Mouse (Mus musculus): ENCODE measurements at regions not wholly inside any gene's neighbourhood (a gene's known extent, or its start where the extent isn't known, plus 50 kb on each side); places are given as distances from the start of the nearest gene placed in this dataset.
A peak's percentile ranks its signal among the peaks of the same experiment; 100 is the strongest.

DNA sequence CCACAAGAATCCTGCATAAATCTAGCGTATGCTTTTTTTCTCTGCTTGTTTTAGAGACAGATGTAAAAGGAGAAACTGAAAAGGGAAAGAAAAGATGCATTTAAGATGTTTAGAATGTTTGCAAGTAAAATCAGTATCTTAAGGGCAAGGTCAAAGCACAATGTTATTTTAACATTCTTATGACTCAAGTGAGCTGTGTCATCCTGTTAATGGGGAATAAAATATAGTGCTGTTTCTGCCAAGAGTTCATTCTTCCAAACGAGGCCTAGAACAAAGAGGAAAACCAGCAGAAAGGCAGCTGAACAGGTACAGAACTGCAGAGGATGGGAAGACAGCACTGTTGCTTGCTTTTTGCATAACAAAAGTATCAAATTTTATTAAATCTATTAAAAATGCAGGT, 156.7 kb upstream of the Tmtc1 start:
- no peak for DNase-seq (ENCODE audit: low read depth, low spot score)

DNA sequence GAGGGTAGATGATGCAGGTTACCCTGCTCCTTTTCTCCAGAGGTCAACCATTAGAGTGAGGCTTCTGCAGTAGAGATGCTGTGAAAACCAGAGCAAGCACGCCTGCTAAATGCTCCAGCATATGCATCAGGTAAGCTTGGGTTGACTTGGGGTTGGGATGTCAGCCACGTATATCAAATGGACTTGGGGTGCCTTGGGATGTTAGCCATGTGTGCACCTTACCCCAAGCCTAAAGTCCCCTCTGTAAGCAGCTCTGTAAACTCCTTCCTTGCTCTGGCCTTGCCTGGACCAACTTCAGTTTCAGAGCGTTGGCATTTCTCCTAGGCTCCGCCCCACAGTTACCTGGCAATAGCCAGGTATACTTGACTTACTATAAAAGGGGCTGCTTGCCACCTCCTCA, 155.3 kb upstream of the Tmtc1 start:
- DNase-seq (ENCODE audit: low read depth, low spot score): no peak

DNA sequence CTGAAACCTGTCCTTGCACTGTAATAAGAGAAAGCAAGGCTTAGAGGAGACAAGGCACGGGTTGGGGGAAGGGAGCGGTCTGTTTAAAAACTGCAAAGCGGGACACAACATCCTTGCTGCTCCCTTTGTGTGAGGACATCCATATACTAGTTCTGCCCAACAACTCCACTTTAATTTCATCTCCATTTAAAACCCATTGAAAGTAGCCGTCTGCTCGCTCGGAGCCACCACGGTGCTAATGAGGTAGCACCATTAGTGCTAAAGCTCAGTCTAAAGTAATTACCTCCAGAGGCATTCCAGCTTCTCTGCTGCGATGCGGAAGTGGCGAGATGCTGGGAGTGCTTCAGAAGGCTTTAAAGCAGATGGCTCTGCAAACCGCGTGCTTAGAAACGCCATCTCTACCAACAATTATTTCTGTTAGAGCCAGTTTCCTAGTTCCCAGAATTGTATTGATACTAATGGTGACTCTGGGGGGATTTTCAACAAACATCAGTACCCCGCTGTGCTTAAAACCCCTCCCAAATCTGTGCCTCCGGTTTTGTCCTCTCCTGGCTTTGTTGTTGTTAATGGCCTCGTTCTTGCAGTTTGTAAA, 154.7 kb upstream of the Tmtc1 start:
- DNase-seq (ENCODE audit: low read depth, low spot score): peak; percentile 33

DNA sequence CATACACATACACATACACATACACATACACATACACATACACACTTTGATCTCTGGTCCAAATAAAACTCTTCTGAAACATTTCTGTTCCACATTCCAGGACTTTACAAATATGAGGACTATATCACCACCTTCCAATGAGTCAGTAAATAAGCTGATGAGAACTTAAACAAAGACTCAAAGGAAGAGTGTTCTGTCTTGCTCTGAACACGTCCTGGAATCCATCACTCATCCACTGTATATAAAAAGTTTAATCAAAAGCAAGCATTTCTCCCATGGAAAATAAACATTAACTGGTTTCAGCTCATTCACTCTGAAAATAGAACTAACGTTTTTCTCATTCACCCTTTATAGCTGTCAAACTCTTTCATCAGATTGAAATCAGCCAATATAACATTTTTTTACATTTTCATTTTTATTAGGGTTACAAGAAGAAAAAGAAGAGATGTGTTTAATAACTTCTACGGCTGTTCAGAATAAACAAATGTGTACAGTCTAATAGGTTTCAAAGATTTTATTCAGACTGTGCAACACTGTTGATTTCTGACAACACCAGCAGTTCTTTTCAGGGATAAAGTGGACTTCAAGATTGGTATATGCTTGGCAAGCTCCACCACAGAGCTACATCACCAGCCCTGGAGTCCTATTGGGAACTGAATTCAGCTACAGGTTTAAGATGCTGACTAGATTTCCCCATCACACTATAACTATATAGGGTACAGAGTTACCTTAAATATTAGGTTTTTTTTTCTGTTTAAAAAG, 151.0 kb upstream of the Tmtc1 start:
- DNase-seq (ENCODE audit: low read depth, low spot score): no peak

DNA sequence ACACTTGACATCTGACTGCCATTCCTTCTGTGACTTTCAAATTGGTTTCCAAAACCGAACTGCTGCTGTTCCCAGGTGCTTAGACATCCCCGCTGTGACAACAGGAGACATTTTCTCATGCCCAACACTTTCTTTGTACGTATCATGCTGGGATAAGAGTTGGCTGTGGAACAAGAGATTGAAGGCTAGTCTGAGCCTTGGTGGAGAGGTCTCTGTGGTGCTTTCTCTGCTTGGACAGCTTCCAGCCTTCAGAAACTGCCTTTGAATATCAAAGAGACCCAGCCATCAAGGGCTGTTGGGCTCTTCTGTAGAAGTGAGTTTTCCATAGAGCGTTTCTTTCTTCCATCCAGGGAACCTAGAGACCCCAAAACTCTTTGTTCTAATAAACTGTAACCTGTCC, 144.8 kb upstream of the Tmtc1 start:
- no peak for DNase-seq (ENCODE audit: low read depth, low spot score)

DNA sequence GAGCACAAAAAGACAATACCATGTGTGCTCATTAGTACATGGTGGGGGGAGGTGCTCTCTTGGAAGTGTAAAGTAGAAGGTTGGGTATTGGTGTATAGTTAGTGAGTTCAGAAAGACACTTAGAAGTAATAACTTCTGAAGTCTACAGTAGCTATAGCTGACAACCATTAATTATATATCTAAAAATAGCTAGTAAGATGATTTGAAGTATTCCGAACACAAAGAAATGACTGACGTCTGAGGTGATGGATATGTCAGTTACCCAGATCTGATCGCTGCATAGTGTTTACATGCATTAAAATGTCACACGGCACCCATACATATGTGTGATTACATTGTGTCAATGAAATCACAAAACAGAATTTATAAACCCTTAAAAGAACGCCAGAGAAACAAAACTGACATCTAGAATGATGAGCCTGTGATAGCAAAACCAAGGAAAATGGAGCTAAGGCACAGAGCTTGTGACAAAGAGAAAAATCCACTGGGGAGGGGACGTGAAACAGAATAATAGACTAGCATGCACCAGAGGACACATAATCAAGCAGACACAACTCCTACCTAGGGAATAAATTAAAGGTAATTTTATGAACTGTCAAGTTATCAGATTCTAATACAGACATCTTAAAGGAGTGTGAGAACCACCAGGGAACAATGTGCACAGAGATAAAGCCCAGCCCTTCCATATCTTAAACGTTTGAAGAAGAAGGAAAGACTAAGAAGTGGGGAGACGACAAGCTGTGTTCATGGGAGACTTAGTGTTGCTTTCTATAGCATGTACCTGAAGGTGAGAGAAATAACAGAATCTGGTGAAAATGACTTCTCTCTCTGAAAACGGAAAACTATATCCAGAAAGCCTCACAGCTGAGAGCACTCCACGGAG, 142.5 kb upstream of the Tmtc1 start:
- DNase-seq (ENCODE audit: low read depth, low spot score): no peak

DNA sequence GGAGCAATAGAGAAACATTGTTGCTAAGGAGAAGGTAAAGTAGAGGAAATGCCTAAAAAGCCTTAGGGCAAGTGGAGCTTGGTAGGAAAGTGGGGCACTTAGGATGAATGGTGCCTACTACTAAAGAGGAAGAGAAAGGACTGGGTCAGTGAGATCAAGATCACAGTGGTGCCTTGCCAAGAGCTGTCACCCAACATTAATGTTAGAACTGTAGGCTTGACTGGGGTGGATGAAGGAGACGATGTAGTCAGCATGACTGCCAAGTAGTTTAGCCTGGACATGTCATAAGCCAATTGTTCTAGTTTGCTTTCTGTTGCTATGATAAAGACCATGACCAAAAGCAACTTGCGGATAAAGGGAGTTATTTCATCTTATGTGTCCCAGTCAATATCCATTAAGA, 139.9 kb upstream of the Tmtc1 start:
- no peak for DNase-seq (ENCODE audit: low read depth, low spot score)

DNA sequence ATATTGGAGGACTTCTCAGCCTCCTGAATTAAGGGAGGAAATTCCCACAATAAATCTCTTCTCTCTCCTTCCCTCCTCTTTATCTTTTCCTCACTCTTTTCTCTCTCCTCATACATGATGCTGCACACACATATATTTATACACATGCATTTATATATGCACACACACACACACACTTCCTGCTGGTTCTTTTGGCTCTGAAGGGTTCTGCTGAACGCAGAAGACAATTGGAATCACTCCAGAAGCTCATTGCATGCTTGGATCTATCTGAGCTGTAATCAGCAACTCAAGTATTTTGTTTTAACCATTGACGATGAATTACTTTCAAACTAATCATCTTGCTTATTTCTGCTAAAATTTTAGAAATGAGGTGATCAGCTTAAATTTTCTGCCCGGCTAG, 134.1 kb upstream of the Tmtc1 start:
- DNase-seq (ENCODE audit: low read depth, low spot score): no peak

DNA sequence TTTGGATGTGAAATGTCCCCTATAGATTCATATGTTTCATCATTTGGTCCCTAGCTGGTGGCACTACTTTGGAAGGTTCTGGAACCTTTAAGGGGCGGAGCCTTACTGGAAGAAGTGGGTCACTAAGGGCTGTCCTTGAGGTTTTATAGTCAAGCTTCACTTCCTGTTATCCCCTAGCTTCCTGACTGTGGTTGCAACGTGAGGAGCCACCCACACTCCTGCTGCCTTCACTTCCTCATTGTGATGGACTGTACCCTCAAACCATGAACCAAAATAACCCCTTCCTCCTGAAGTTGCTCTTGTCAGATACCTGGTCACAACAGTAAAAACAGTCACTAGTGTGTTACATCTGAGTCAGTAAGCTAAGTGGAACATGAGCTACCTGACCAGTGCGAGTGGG, 133.5 kb upstream of the Tmtc1 start:
- no peak for DNase-seq (ENCODE audit: low read depth, low spot score)

DNA sequence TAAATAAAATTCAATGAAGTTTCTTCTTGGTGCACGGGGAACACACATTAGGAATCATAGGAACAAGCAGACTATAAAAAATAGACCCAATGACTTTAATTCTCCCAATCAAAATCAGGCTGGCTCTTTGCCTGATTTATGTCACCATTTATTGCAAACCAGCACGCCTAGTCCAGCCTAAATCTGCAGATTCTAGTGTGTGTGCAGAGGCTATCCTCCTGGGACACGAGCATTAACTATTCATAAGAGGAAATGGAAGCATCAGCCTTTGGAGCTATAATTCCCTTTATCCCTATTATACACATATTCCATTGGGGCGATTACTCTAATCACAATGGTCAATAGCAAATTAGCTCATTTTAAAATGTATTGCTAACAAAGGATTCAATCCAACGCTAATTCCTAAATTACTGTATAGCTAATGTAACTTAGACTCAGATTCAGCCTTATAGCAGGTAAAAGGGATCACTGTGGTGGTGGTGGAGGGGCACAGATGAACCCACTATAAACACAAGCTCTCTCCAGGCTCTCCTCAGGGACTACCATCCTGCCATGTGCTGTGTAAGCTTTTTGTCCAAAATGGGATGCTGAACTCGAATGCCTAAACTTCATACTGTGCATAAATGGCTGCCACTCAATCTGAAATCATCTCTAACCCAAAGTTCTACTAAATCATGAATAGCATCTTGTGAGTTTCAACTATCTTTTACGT, 130.7 kb upstream of the Tmtc1 start:
- DNase-seq (ENCODE audit: low read depth, low spot score): no peak

DNA sequence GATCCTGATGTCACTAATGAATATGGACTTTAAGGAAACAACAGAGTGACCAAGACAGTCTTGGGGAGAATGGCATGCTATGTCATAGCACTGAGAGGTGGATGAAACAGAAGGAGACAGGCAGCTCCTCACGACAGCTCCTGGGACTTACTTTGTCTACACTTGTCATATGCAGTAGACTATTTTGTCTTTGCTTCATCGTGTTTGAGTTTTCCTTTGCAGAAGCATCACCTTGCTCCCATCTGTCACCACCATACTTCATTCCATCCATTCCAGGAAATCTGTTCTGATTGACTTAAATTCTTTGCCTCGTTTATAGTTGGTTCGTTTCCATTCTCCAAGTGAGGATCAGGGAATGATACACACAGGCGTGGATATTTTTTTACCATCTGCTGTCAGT, 128.0 kb upstream of the Tmtc1 start:
- no peak for DNase-seq (ENCODE audit: low read depth, low spot score)

DNA sequence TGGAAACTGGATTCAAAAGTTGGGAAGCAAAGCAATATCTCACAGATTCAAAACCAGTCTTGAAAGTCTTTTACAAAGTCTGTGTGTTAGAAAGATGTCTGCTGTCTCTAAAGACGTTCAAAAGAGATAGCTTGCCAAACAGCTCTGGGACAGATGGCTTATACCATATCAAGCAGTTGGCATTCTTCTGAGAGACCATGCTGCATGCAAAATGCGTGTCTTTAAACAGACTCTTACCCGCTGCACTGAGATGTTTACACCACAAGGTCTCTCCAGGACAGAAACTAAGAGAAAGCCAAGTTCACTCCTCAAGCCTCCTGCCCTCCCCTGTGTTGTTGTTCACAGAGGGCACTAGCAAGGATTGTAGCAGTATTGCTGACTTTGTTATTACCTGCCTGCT, 127.5 kb upstream of the Tmtc1 start:
- no peak for DNase-seq (ENCODE audit: low read depth, low spot score)

DNA sequence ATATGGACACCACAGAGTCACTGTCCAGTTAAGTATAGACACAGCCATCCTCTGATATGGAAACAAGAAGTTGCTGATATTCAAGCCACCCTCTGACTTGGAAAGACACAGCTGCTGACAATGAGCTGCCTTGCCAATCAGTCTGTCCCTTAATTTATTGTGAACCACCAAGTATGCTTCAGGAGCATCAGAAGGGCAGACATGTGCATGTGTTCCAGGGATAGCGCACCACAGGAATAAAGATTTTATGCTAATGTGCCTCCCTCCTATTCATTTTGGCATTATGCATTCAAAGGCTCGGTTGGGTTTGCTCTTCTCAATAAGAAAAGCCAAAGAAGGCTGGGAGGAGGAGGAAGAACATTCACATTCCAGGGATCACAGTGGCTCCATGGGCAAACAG, 120.0 kb upstream of the Tmtc1 start:
- DNase-seq (ENCODE audit: low read depth, low spot score): no peak

DNA sequence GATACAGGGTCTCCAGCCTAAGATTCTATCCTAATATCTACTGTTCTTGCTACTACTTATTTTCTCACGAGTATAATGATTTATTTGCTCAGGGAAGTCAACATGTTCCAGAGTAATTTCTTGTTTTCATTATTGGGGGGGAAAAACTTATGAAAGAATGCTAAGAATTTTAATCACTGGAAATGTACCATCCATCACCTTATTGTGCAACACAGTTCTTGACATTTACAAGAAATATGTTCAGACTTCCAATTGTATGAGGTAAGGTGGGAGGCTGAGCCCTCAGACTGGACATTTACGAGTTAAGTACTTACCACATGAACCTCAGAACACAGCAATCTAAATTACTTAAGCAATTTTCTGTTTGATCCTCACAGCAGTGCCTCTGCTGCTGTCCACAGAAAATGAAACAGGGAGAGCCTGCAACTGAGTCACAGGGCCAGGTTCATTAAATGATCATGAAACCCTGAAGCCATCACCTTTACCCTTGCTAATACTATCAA, 118.1 kb upstream of the Tmtc1 start:
- no peak for DNase-seq (ENCODE audit: low read depth, low spot score)

DNA sequence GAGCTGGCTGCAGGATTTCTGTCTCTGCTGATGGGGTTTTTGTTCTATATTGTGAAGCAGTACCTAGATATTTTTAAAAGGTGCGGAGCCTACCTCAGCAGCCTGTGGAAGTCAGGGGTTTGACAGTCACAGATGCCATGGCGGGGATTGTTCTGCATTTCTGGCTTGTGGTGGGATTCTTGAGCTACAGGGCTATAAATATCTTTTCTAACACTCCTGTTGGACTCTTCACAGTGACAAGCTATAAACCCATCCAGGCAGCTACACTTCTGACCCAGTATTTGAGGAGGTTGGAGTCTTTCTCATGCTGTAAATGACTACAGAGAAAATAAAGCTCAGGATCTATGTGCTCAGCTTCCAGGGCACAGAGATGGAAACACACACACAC, 112.3 kb upstream of the Tmtc1 start:
- no peak for DNase-seq (ENCODE audit: low read depth, low spot score)

DNA sequence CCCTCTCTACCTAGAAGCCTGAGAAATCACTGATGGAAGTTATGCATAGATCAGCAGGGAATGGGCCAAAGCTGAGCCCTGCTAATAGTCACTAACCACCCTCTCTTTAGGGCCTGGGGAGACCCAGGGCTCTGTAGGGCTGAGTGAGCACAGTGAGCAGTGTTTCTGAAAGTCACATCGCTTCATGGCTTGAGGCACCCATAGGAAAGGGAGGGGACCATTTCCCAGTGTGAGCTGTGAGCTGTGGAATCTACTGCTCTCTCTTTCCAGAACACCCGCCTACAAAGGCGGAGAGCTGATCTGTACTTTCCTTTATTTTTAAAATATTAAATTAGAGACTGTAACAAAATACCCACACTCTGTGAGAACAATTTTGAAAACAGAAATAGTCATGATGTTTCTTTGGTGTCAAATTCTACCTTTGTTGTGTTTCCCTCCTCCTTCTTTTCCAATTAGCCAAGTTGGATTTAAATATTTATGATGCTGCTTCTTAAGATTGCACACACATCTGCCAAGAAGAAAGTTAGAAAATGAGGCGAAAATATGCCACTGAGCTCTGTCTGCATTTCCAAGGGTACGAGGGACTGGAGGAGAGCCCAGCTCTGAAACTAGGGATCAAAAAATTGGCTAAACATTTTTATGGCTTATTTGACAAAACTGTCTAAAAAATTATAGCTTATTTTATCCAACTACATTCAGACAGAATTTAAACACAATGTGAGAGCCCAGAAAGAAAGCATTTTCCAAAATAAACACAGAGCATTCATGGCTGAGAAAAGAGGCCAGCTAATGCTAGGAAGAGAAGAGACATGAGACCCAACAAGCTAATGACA, 111.7 kb upstream of the Tmtc1 start:
- DNase-seq (ENCODE audit: low read depth, low spot score): no peak

DNA sequence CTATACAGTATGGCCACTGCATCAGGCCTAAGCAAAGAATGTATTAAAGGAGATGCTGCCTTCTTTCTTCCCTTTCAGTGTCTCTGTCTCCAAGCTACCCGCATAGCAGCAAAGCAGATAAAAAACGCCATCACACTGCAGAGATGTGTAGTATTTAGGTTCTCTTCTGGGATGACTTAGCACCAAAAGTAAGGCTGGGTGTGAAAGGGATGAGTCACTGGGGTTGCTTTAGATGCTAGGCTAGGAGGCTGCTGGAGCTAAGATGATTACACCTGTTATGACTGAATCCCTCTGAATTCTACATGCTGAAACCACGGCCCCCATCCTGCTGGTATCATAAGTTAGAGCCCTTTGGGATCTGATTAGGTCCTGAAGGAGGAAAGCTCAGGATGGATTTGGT, 110.3 kb upstream of the Tmtc1 start:
- DNase-seq (ENCODE audit: low read depth, low spot score): no peak

DNA sequence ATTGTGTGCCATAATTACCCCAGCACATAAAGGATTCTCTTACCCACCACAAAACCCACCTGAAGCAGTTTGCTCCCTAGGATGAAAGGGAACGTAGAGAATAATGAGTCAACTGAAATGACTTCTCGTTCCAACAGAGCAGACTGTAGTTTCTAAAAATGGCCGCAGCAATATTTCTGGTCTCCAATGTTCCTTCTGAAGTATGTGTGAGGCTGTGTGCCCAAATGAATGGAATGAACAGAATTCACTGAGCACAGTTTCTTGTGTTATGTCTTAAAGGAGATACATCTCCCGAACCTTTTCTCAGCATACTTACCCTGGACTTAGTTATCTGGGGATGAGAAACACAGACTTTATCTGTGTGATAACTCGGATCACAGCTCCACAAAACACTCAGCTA, 109.4 kb upstream of the Tmtc1 start:
- DNase-seq (ENCODE audit: low read depth, low spot score): no peak

DNA sequence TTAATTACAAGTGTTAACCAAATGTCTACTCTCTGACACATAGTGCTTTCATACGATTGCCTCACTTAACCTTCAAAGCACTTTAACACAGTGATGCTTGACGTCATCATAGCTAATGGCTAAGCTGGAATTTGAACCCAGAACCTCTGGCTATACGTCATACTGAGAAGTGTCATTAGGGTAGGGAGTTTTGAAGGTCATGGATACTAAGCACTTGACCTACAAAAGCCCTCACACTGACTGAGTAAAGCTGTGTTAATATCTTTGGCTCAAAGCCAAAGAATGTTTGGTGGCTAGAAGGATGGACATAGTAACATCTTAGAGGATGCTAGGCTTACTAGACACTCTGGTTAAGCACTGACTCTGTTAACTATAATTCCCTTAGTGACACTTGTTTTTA, 106.9 kb upstream of the Tmtc1 start:
- no peak for DNase-seq (ENCODE audit: low read depth, low spot score)

DNA sequence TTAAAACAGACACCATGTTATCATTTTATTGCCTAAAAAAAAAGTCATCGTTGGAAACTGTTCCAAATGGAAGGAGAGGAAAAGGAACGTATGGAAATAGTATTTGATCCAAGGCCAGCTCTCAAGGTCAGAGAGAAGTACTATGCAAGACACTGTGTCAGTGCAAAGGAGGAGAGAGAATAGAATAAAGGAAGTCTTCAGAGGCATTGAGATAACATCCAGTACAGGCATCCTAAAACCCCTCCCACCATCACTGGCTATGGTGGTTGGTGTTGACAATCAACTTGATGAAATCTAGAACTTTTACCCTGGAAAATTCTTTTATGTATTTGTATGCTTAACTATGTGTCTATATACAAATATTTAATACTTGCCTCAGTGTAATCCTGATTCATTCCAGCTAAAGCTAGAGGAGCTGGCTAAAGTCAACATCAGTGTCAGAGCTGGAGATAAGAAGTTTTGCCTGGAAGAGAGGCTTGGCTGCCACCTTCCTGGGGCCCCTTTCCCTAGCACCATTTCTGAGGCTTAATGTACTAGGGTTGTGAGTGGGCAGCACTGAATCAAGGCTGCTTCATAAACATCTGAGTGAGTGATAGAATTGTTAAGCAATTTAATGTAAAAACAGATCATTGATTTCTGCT, 104.1 kb upstream of the Tmtc1 start:
- DNase-seq (ENCODE audit: low read depth, low spot score): no peak

DNA sequence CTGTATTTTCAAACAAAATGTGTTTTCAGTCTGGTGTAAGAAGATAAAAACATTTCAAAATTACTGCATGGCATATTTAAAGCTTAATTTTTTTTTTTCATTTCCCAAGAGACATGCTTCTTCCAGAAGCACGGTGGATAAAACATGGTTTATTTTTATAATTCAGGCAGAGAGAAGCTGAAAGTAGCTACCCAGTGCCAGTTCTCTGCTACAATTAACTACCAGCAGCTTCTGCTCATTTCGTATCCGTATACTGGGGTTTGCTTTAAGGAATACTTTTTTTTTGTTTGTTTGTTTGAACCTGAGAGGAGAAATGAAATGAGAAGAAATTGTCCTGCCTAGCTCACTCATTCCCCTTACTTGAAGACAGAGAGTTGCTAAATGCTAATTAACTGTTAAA, 98.9 kb upstream of the Tmtc1 start:
- no peak for DNase-seq (ENCODE audit: low read depth, low spot score)
